Mouse (Mus musculus): ENCODE data around the gene Lrrc37a. TPM values are rescaled to one million over a fixed set of nuclear protein-coding genes. Genes with fewer than 3 reads are reported as not detected.
"Not testable (repeated sequence)": the region's sequence is repeated elsewhere in the genome, so short reads cannot be mapped to it uniquely, and the experiment has no call there.

The Lrrc37a gene
- not detected in 2 replicates for polyA plus RNA-seq (2016; fragmentation: Nextera tagmentation; extraction: Ambion mirVana)

DNA sequence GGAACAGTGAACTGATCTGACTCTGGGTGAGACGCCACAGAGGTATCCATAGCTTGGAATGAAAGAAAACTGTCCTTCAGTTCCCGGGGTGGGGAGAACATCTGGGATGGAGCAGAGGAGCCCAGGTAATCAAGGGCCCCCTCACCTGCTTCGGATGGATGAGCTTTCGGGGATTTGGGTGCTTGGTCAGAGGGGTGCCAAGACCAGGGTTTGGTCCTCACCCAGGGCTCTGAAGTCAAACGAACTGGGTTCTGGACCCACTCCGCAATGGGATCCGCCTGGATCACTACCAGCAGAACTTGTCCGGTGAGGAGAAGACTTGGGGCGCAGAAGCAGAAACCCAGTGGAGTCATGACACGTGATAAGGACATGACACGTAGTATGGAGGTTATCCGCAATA lies at the start of gene Lrrc37a:
Gene Lrrc37a (minus strand): TSS at position 101 of the 400 bp plus-strand sequence.
- Histone ChIP-seq H3K9me3 (no peaks in the 10 kb centered on the region), H3K27ac (no peak within 1 kb of the TSS), H3K4me3 (replicated peaks) (no peak within 1 kb of the TSS), H3K36me3 (replicated peaks) (no peaks in the 10 kb centered on the region), H3K4me1 (no peaks in the 10 kb centered on the region), H3K27me3 (no peaks in the 10 kb centered on the region), H3K9ac (no peak within 1 kb of the TSS), H3K4me2 (no peak within 1 kb of the TSS)
- ATAC-seq (ENCODE audit: low FRiP score) = no peak
- WGBS = 91% methylated on average over 12 of the region's 12 CpGs

DNA sequence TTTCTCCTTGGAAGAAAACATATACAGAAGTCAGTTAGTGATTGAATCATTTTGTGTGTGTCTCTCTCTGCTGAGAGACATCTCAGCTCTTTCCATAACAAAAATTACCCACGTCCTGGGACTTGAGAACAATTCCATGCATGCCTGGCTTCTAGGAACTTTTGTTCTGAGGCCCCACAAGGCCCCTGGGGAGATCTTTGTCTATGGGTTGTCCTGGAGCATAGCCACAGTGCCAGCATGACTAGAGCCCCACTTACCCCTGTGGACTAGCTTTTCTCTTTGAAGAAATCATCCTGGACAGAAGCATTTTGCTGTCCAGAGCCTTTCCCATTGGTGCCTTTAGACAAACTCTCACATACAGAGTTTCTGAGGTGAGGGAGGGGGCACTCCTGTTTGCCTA lies 30.6 kb upstream of the Lrrc37a start:
- not testable (repeated sequence) for H3K4me2 ChIP-seq; H3K4me3 ChIP-seq (replicated peaks); H3K4me1 ChIP-seq; ATAC-seq (ENCODE audit: low FRiP score); H3K27me3 ChIP-seq; H3K9ac ChIP-seq; H3K27ac ChIP-seq; H3K36me3 ChIP-seq (replicated peaks); H3K9me3 ChIP-seq
- 31% methylated on average over 1 of the region's 1 CpGs for WGBS

- H3K27me3 ChIP-seq = no peaks in the 10 kb centered on the region
- ATAC-seq (ENCODE audit: low FRiP score) = no peak
- no peak overlapping the region for H3K4me3 ChIP-seq (replicated peaks)
- H3K36me3 ChIP-seq (replicated peaks) = no peaks in the 10 kb centered on the region
- 81% methylated on average over 2 of the region's 2 CpGs for WGBS
- no peak overlapping the region for H3K27ac ChIP-seq
- H3K9ac ChIP-seq = no peak overlapping the region
- H3K4me1 ChIP-seq = no peaks in the 10 kb centered on the region
- 0 out of 2 replicates have a peak, but pooled peaks cover 6% of the 10 kb centered on the region for H3K9me3 ChIP-seq
- no peak overlapping the region for H3K4me2 ChIP-seq
These were observed 7.7 kb upstream of the Lrrc37a start for GRCm38 (mm10) chr11:103512111-103512510.

DNA sequence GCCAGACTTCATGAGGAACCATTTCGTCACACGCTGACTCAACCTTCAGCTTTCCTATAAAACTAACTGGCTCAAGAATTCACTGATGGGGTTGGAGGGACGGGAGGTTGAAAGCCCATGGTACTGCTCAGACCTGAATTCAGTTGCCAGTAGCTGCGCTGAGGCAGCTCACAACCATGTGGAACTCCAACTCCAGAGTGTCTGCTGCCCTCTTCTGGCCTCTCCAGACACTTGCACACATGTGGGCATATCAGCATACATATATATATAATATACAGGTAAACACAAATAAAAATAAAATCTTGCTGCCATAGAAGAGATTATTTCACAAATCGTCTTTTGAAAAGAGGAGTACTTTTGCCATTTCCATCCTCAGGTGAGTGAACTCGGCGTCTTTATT lies 40.0 kb downstream of the Lrrc37a start:
- Histone ChIP-seq H3K36me3 (replicated peaks) (no peaks in the 10 kb centered on the region), H3K27me3 (no peaks in the 10 kb centered on the region), H3K27ac (no peak overlapping the region), H3K4me2 (no peak overlapping the region), H3K4me1 (no peaks in the 10 kb centered on the region), H3K9ac (no peak overlapping the region), H3K4me3 (replicated peaks) (no peak overlapping the region), H3K9me3 (no peaks in the 10 kb centered on the region)
- no peak for ATAC-seq (ENCODE audit: low FRiP score)
- WGBS = 67% methylated on average over 7 of the region's 7 CpGs

GRCm38 (mm10) chr11:103451105-103451504 lies 53.3 kb downstream of the Lrrc37a start:
- H3K36me3 ChIP-seq (replicated peaks); H3K9ac ChIP-seq; H3K4me2 ChIP-seq; H3K27ac ChIP-seq; ATAC-seq (ENCODE audit: low FRiP score); H3K9me3 ChIP-seq; H3K4me1 ChIP-seq; H3K4me3 ChIP-seq (replicated peaks); H3K27me3 ChIP-seq: not testable (repeated sequence)
- 57% methylated on average over 1 of the region's 1 CpGs for WGBS

- not testable (repeated sequence) for H3K9ac ChIP-seq; H3K4me2 ChIP-seq; H3K36me3 ChIP-seq (replicated peaks); H3K4me1 ChIP-seq; H3K4me3 ChIP-seq (replicated peaks); H3K27ac ChIP-seq; H3K27me3 ChIP-seq; H3K9me3 ChIP-seq; ATAC-seq (ENCODE audit: low FRiP score)
- 92% methylated on average over 14 of the region's 14 CpGs for WGBS
These were observed 54.7 kb downstream of the Lrrc37a start for GRCm38 (mm10) chr11:103449721-103450120.

DNA sequence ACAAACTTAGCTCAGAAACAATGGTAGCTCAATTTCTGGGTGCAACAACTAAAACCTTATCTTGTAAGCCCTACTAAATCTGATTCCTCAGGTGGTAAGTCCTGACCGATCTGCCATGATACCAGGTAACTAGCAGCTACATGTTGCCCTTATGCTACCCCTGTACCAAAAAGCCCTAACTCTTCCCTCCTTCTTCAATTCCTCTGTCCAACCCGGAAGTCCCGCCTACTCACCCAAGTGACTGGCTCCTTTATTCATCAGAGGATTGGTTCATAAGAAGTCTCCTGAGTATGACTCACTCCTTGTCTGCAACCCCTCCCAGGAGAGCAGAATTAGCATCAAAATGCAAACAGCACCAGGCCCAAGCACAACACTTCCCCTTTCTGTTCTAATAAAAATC lies 60.7 kb downstream of the Lrrc37a start:
- Histone ChIP-seq H3K4me1 (no peaks in the 10 kb centered on the region), H3K4me2 (no peak overlapping the region), H3K27ac (no peak overlapping the region), H3K4me3 (replicated peaks) (no peak overlapping the region), H3K27me3 (no peaks in the 10 kb centered on the region), H3K36me3 (replicated peaks) (no peaks in the 10 kb centered on the region), H3K9ac (no peak overlapping the region), H3K9me3 (no peaks in the 10 kb centered on the region)
- 89% methylated on average over 3 of the region's 3 CpGs for WGBS
- ATAC-seq (ENCODE audit: low FRiP score) = no peak

DNA sequence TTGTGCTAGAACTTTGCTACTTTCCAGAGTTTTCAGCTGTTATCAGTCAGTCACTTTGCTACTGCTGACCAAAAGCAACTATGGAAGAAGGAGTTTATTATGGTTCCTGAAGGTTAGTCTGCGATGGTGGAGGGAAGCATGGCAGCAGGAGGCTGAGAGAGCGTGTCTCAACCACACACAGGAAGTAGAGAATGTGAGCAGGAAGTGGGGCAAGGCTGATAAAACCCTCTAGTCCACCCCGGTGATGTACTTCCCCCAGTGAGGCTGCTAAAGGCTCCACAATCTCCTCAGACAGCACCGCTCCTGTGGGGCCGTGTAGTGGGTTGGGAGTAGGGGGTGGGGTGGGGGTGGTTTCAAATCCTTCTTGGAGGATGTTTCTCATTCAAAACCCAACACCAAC lies 68.1 kb downstream of the Lrrc37a start:
- ATAC-seq (ENCODE audit: low FRiP score) = no peak
- no peaks in the 10 kb centered on the region for H3K9me3 ChIP-seq
- no peaks in the 10 kb centered on the region; the same call in 1 of the 2 replicates for H3K27me3 ChIP-seq
- H3K36me3 ChIP-seq (replicated peaks) = no peaks in the 10 kb centered on the region
- H3K4me2 ChIP-seq = no peak overlapping the region
- WGBS = 93% methylated on average over 5 of the region's 5 CpGs
- no peak overlapping the region for H3K27ac ChIP-seq
- no peak overlapping the region for H3K9ac ChIP-seq
- no peaks in the 10 kb centered on the region for H3K4me1 ChIP-seq
- no peak overlapping the region for H3K4me3 ChIP-seq (replicated peaks)

DNA sequence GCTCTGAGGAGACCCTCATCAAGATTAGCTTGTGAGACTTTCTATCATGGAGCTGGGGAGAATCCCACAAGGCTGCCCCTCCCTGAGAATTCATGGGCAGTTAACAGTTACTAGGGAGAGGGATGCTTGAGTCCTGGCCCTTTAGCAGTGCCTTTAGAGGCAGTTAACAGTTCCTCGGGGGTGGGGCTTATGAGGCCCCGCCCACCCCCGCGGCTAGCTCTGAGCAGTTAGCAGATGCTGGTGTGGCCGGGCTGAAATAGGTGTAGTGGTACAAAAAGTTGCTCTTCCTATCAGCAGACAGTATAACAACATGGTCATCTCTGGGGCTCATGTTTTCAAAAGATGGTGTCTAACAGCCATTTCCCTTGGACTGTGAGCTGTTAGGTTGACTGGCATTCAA lies 79.4 kb downstream of the Lrrc37a start:
- Histone ChIP-seq H3K36me3 (replicated peaks) (no peaks in the 10 kb centered on the region), H3K27ac (no peak overlapping the region), H3K9ac (no peak overlapping the region), H3K4me1 (no peaks in the 10 kb centered on the region), H3K27me3 (peaks cover 6% of the 10 kb centered on the region; the same call in 1 of the 2 replicates), H3K4me3 (replicated peaks) (no peak overlapping the region), H3K9me3 (no peaks in the 10 kb centered on the region), H3K4me2 (no peak overlapping the region)
- ATAC-seq (ENCODE audit: low FRiP score) = no peak
- WGBS = 46% methylated on average over 5 of the region's 5 CpGs

DNA sequence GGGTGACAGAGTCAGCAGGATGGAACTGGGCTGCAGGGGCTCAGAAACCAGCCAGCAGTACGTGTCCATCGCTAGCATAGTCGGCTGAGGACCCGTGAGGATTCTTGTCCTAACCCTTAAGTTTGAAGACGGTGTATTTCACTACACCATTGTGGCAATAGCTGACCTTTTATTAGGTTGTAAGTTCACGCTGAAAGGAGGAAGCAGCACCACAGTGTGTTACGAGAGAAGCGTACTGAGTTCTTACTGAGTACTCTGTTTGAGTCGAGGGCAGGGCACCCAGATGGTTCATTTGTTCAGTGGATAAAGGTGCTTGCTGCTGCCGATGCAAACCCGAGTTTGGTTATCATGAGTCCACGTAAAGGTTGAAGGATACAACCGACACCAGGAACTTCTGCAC lies 84.7 kb downstream of the Lrrc37a start:
- Histone ChIP-seq H3K4me2 (no peak overlapping the region), H3K9ac (no peak overlapping the region), H3K9me3 (no peaks in the 10 kb centered on the region), H3K27me3 (peaks cover 6% of the 10 kb centered on the region; the same call in 1 of the 2 replicates), H3K4me3 (replicated peaks) (no peak overlapping the region), H3K4me1 (no peaks in the 10 kb centered on the region), H3K27ac (no peak overlapping the region), H3K36me3 (replicated peaks) (no peaks in the 10 kb centered on the region)
- 90% methylated on average over 13 of the region's 13 CpGs for WGBS
- ATAC-seq (ENCODE audit: low FRiP score) = no peak

DNA sequence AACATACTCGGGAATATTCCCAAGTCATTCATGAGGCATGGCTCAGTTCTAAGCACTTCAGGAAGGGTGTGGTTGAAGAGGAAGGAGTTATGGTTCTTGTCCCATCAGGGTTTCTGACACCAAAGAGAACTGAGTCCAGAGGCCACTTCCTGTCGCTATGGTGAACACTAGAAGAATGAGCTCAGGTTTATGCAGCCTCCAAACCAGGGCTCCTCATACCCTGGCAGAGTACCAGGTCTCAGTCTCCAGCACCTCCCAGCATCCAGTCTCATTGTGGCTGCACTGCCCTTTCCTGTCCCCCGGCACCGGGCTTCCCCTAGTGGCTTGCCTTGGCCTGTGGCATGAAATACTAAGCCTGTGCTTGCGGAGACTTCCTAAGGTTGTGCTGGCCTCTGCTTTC lies 85.2 kb downstream of the Lrrc37a start:
- no peak overlapping the region for H3K27ac ChIP-seq
- no peak overlapping the region for H3K4me2 ChIP-seq
- H3K27me3 ChIP-seq = peaks cover 6% of the 10 kb centered on the region; the same call in 1 of the 2 replicates
- no peak for ATAC-seq (ENCODE audit: low FRiP score)
- H3K9me3 ChIP-seq = no peaks in the 10 kb centered on the region
- H3K4me1 ChIP-seq = no peaks in the 10 kb centered on the region
- H3K9ac ChIP-seq = no peak overlapping the region
- H3K36me3 ChIP-seq (replicated peaks) = no peaks in the 10 kb centered on the region
- 82% methylated on average over 5 of the region's 5 CpGs for WGBS
- no peak overlapping the region for H3K4me3 ChIP-seq (replicated peaks)

- peaks cover 22% of the 10 kb centered on the region for H3K4me1 ChIP-seq
- 95% methylated on average over 1 of the region's 1 CpGs for WGBS
- H3K36me3 ChIP-seq (replicated peaks) = no peaks in the 10 kb centered on the region
- no peak overlapping the region for H3K4me3 ChIP-seq (replicated peaks)
- H3K27me3 ChIP-seq = no peaks in the 10 kb centered on the region
- H3K9me3 ChIP-seq = no peaks in the 10 kb centered on the region
- H3K27ac ChIP-seq = no peak overlapping the region
- H3K9ac ChIP-seq = no peak overlapping the region
- no peak for ATAC-seq (ENCODE audit: low FRiP score)
- H3K4me2 ChIP-seq = no peak overlapping the region
These were observed 90.9 kb downstream of the Lrrc37a start for GRCm38 (mm10) chr11:103413516-103413915.

DNA sequence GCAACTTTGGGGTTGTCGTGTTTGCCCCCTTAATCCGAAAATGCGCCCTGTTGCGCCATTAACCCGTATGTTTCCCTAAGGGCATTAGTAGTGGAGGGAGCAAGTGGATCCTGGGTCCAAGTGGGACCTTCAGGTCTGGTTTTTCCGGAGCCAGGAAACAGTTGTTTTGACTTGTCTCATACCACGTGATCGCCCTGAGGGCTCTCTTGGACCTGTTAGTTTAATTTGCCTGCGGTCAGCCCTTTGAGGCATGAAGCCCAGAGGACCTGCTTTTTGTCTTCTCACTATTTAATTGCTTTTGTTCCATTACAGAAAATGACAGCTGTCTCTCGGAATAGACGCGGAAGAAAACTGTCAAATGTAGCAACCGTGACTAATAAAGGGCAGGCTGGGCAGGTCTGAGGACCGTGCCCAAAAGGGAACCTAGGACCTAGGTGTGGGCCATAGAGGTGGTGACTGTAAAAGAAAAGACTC lies 91.4 kb downstream of the Lrrc37a start:
- H3K27me3 ChIP-seq = no peaks in the 10 kb centered on the region
- WGBS = 4% methylated on average over 14 of the region's 14 CpGs
- peak; percentile 43; the same call in 1 of the 2 replicates for ATAC-seq (ENCODE audit: low FRiP score)
- no peak overlapping the region for H3K27ac ChIP-seq
- H3K9ac ChIP-seq = peak overlapping the region; percentile 82
- no peaks in the 10 kb centered on the region for H3K36me3 ChIP-seq (replicated peaks)
- H3K4me1 ChIP-seq = peaks cover 22% of the 10 kb centered on the region
- no peaks in the 10 kb centered on the region for H3K9me3 ChIP-seq
- H3K4me3 ChIP-seq (replicated peaks) = peak overlapping the region; percentile 84
- H3K4me2 ChIP-seq = peak overlapping the region; percentile 85

Measured in forebrain, embryonic 12.5 days (tissue).